Mouse (Mus musculus) thymus, postnatal 36 days (tissue): ENCODE results near the gene Phykpl.
A peak's percentile ranks its signal among the peaks of the same experiment; 100 is the strongest.
"Not testable (repeated sequence)": the region's sequence is repeated elsewhere in the genome, so short reads cannot be mapped to it uniquely, and the experiment has no call there.

Source experiments
- DNase-seq, 2 experiments: peaks; one replicate each; pipeline ENCODE4 v3.0.0; 2022; ENCODE audit warnings: mixed read lengths in 2 of 2

The Phykpl gene

GRCm38 (mm10) chr11:51587059-51587458, 2.5 kb downstream of the Phykpl start:
- no peak for DNase-seq

DNA sequence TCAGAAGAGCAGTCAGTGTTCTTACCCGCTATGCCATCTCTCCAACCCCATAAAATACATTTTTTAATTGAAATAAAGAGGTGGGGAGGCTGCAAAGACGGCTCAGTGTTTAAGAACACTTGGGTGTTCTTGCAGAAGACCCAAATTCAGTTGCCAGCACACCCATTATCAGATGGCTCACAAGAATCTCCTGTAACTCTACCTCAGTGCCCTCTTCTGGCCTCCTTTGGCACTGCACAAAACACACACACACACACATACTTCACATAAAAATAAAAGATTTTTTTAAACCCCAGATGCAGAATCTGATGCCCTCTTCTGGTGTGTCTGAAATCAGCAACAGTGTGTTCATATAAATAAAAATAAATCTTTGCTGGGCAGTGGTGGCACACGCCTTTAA, 4.3 kb downstream of the Phykpl start:
- no peak for DNase-seq

GRCm38 (mm10) chr11:51590002-51590401, 5.4 kb downstream of the Phykpl start:
- DNase-seq = no peak

- DNase-seq = no peak
Observed at GRCm38 (mm10) chr11:51591168-51591567, 6.6 kb downstream of the Phykpl start.

GRCm38 (mm10) chr11:51591915-51592314, 7.4 kb downstream of the Phykpl start:
- DNase-seq = no peak

GRCm38 (mm10) chr11:51593368-51593767, 8.8 kb downstream of the Phykpl start:
- DNase-seq = no peak

DNA sequence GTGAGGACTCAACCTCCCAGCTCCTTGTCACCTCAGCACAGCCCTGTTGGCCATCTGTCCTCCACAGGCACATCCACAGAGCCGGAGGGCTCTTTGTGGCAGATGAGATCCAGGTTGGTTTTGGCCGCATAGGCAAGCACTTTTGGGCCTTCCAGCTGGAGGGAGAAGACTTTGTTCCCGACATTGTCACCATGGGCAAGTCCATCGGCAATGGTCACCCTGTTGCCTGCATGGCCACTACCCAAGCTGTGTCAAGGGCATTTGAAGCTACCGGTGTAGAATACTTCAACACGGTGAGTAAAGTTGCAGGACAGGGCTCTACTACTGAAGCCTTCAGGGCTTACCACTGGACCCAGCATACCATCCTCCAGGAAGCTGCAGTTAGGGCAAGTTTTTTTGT, 9.3 kb downstream of the Phykpl start:
- DNase-seq = no peak

- no peak for DNase-seq
Observed at GRCm38 (mm10) chr11:51594715-51595350, 10.3 kb downstream of the Phykpl start.

DNA sequence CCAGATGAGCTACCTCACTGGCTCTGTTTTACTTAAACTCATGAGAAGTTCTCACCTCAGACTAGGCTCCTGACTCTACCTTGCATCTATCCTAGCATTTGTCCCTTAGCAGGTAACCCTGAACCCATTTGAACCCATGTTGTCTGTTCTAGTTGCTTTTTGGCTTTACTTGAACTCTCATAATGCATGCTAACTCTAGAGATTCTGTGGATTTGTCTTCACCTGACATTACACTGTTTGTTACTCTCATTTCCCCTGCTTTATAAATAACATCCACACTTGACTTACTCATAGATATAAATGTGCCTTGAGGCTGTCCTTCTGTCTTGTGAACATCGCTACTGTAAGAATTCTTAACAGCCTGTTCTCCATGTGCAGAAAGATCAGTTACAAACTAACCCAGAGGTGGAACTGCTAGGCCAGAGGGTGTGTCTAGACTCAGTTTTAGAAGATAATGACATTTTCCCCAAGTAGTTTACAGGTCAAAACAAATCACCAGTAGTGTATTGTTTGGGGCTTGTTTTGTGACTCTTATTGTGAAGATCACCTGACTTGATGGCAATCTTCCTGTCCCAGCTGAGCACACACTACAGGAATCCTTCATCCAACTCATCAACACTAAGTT, 11.0 kb downstream of the Phykpl start:
- DNase-seq = no peak

GRCm38 (mm10) chr11:51597553-51597952, 13.0 kb downstream of the Phykpl start:
- no peak for DNase-seq

- DNase-seq = no peak
Observed at GRCm38 (mm10) chr11:51602253-51602652, 17.7 kb downstream of the Phykpl start.

GRCm38 (mm10) chr11:51605602-51606446, 21.3 kb downstream of the Phykpl start:
- DNase-seq = peak; percentile 86 to 91

DNA sequence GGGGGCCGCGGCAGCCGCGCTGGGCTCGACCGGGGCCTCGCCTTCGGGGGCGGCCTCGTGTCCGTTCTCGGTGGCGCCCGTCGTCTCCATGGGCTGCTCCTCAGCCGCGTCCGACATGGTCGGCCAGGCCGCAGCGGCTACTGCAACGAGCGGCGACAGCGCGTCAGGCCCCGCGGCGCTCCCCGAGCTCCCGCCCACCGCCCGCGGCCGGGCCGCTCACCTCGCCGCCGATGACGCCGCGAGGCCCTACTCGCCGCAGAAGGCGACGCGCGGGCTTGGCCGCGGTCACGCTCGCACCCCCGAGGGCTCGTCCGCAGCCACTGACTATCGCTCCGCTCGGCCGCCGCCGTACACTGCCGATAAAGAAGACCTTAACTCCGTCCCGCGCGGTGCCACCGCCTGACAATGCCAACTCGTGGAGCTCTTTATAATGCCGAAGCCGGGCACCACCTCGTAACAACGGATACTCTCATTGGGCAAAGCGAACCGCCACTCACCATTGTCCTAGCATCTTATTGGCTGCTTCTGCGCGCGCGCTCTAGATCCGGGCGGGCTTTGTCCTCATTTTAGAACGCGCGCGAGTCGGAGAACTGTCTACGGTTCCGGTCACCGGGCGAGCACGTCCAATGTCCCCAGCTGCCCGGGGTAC, 22.0 kb downstream of the Phykpl start, which contains the start of gene Hnrnpab:
TSS of gene Hnrnpab (minus strand) at position 401 of the 649 bp plus-strand sequence.
- peak; percentile 96 for DNase-seq

DNA sequence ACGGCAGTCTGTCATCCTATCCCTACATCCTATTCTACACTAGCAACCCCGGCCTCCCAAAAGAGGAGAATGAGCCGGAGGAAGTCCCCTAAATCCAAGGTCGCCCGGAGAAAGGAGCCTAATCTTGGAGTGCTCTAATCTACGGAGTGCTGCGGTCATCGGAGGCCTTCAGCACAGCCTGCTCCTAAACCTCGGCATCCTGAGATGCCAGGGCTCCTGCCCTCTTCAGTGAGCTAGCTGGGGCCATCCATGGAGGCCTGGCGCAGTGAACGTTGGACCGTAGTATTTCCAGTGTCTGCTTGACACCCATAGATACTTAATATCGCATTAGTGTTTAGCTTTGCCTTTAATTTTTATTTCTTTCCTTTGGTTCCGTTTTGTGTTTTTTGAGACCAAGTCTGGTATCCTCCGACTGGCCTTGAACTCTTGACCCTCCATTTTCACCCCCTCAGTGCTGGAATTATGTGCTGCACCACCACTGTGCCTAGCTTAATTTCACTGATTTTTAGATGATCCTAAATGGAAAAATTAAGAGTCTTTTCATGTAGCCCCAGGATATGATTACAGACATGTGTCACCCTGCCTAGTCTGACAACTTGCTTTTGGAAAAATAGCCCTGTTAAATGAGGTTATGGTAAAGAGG, 22.7 kb downstream of the Phykpl start:
- no peak for DNase-seq

- peak in 1 of 2 experiments; percentile 47 for DNase-seq
Observed at GRCm38 (mm10) chr11:51609266-51609909, 24.8 kb downstream of the Phykpl start.

- not testable (repeated sequence) for DNase-seq
Observed at GRCm38 (mm10) chr11:51609940-51610339, 25.4 kb downstream of the Phykpl start.

- DNase-seq = no peak
Observed at GRCm38 (mm10) chr11:51614256-51614655, 29.7 kb downstream of the Phykpl start.

DNA sequence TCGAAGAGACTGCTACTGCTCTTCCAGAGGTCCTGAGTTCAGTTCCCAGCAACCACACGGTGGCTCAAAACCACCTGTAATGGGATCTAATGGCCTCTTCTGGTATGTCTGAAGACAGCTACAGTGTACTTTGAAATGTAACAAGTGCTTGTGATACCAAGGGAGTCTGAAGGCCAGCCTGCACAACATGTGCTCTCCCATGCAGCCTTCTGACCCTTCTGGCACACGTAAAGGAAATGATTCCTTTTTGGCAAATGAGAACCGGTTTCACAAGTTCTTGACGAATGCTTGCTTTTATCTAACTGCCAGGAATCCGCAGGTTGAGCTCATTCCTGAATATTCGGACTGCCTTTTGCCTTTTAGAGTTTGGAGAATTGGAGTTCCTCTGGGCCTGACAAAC, 30.6 kb downstream of the Phykpl start:
- DNase-seq = no peak

DNA sequence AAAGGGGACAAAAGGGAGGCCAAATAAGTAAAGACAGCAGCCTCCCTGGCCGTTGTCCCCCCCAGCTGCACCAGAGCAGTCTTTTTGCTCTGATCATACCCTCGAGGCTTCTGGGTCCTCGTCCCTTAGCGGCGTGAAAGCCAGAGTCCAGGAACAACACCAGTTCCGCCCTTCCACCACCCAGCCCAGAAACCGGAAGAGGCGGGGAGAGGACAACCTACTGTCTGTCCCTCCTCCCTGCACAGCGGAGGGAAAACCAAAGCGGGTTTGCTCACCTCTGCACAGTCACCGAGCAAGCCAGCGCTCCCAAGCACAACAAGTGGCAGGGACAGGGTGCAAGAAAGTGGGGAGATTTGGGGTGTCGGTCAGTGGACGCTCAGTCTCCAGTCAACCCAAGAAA, 31.0 kb downstream of the Phykpl start:
- peak; percentile 69 to 74 for DNase-seq

GRCm38 (mm10) chr11:51616113-51616512, 31.6 kb downstream of the Phykpl start:
- not testable (repeated sequence) for DNase-seq

DNA sequence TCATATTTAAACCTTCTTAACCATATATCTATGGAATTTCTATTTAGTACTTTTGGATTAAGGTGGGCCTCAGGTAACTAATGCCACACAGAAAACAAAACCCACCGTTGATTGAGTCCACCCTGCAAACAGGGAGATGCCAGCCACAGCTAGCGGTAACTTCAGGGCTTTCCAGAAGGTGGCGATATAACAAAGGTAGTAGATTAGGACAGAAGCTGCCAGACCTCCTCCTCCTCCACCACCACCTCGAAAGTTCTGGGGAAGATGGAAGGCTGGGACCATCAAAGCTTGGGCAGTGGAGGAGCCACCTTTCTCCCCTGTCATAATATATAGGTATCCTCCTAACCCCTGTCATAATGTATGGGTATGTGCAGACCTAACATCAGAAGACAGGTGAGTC, 33.1 kb downstream of the Phykpl start:
- DNase-seq = peak; percentile 65 to 66

- no peak for DNase-seq
Observed at GRCm38 (mm10) chr11:51618894-51619408, 34.4 kb downstream of the Phykpl start.
